Mouse (Mus musculus) bone marrow, adult 2 months (tissue): ENCODE measurements around the gene Dguok.

Experiments used
- CTCF ChIP-seq: fragments of 200-500 bp; IDR thresholded peaks from 2 replicates; pipeline ENCODE4 v1.5.1; 2011; ENCODE audit warnings: low read length, control low read depth; ENCODE audit not compliant: control insufficient read depth, insufficient read depth
- POLR2A ChIP-seq: fragments of 200-500 bp; IDR thresholded peaks from 2 replicates; pipeline ENCODE4 v1.6.1; 2011; ENCODE audit warnings: low read depth, mild to moderate bottlenecking, control low read depth, low read length, borderline replicate concordance; ENCODE audit not compliant: control insufficient read depth

- TF ChIP-seq POLR2A (no peak), CTCF (no peak)
These were observed 33.2 kb upstream of the Dguok start for GRCm38 (mm10) chr6:83540017-83540416.
